Mouse (Mus musculus): ENCODE measurements around the gene Mmrn1.

DNA sequence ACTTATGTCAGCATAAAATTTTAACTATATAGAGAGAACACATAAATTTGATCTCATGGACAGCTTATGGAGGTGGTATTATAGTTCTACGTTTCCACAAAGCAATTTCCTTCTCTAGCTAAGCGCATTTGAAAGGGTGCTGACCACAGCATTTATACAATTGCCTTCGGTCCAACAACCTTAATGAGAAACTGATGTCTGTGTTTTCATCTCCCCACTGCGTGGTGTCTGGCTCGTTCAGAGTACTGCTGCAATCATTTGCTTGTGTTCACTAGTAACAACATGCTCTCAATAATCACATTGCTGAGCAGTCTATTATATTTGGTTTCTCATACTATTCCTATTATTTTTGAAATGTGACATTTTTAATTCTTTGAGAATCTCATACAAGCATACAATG lies 89.0 kb downstream of the Mmrn1 start:
- TF ChIP-seq POLR2A (IDR thresholded peaks at IDR 0.05; ENCODE audit: insufficient read length, low read depth) (no peak), TCF12 (IDR thresholded peaks at IDR 0.05; ENCODE audit: insufficient read depth, poor library complexity, severe bottlenecking) (no peak), MAX (IDR thresholded peaks at IDR 0.05; ENCODE audit: low read depth) (no peak), SRF (IDR thresholded peaks at IDR 0.05; ENCODE audit: control insufficient read depth, insufficient read length, low read depth) (no peak)

Data from myocyte (in vitro differentiated cells).